Mouse (Mus musculus): ENCODE results near the gene Nkx2-5.

GRCm38 (mm10) chr17:26835956-26836355 lies 8.9 kb downstream of the Nkx2-5 start:
- no peak for TF ChIP-seq CTCF (IDR thresholded peaks at IDR 0.05)
- TF ChIP-seq POLR2A (IDR thresholded peaks at IDR 0.05; ENCODE audit: insufficient read depth, low read depth, low read length) = no peak
- TF ChIP-seq EP300 (IDR thresholded peaks at IDR 0.05; ENCODE audit: insufficient read depth, low read depth, low read length) = no peak
